Mouse (Mus musculus) kidney, embryonic 14.5 days (tissue): ENCODE data around the gene Bcl10. TPM values are rescaled to one million over a fixed set of nuclear protein-coding genes. Genes with fewer than 3 reads are reported as not detected.
"Not testable (repeated sequence)": the region's sequence is repeated elsewhere in the genome, so short reads cannot be mapped to it uniquely, and the experiment has no call there.

Source experiments
- ATAC-seq: fragments of 200-750 bp; cut with Nextera tagmentation; 2 replicates; pipeline ENCODE4 v1.8.0; 2017; ENCODE audit warnings: moderate number of reproducible peaks, mild to moderate bottlenecking, moderate TSS enrichment, moderate library complexity; ENCODE audit not compliant: low FRiP score, low TSS enrichment
- H3K27ac ChIP-seq: fragments of 300-500 bp; sonication (generic); 2 replicates; pipeline ENCODE4 v1.5.1; 2014; ENCODE audit warnings: low read depth, mild to moderate bottlenecking, low read length, moderate library complexity, mixed read lengths
- H3K27me3 ChIP-seq: fragments of 300-500 bp; sonication (generic); 2 replicates; pipeline ENCODE4 v1.6.1; 2014; ENCODE audit warnings: mild to moderate bottlenecking, low read length; ENCODE audit not compliant: control insufficient read depth, insufficient read depth
- H3K36me3 ChIP-seq: fragments of 300-500 bp; sonication (generic); 2 replicates; pipeline ENCODE4 v1.6.1; 2014; ENCODE audit warnings: low read length, mixed read lengths; ENCODE audit not compliant: control insufficient read depth, insufficient read depth
- H3K4me1 ChIP-seq: fragments of 300-500 bp; sonication (generic); 2 replicates; pipeline ENCODE4 v1.6.1; 2014; ENCODE audit warnings: low read length, mixed read lengths; ENCODE audit not compliant: control insufficient read depth, insufficient read depth
- H3K4me2 ChIP-seq: fragments of 300-500 bp; sonication (generic); replicated peaks from 2 replicates; pipeline ENCODE4 v1.6.1; 2014; ENCODE audit warnings: low read depth, mild to moderate bottlenecking, low read length
- H3K4me3 ChIP-seq: fragments of 300-500 bp; sonication (generic); 2 replicates; pipeline ENCODE4 v1.5.1; 2014; ENCODE audit warnings: mild to moderate bottlenecking, low read length
- H3K9ac ChIP-seq: fragments of 300-500 bp; sonication (generic); 2 replicates; pipeline ENCODE4 v1.6.1; 2014; ENCODE audit warnings: low read depth, mild to moderate bottlenecking, low read length, moderate library complexity
- H3K9me3 ChIP-seq: fragments of 300-500 bp; sonication (generic); 2 replicates; pipeline ENCODE4 v1.6.1; 2016; ENCODE audit warnings: low read length; ENCODE audit not compliant: control insufficient read depth
- WGBS: fragments of 180-500 bp; shearing (Covaris S2); extraction: QIAGEN DNeasy Blood & Tissue Kit; methylation state at CpG from one replicate; pipeline ENCODE4 v1.1.7; 2014; 5-methylcytosine and 5-hydroxymethylcytosine counted together
- polyA plus RNA-seq: library from polyadenylated mRNA; unstranded; fragments of >200 nt; fragmentation: Nextera tagmentation; extraction: Ambion mirVana; gene quantifications from 2 replicates; pipeline ENCODE4 v1.2.1, GENCODE M21; 2014

Gene Bcl10
- polyA plus RNA-seq, 1 experiment from 2014 or later: 54.5 TPM

DNA sequence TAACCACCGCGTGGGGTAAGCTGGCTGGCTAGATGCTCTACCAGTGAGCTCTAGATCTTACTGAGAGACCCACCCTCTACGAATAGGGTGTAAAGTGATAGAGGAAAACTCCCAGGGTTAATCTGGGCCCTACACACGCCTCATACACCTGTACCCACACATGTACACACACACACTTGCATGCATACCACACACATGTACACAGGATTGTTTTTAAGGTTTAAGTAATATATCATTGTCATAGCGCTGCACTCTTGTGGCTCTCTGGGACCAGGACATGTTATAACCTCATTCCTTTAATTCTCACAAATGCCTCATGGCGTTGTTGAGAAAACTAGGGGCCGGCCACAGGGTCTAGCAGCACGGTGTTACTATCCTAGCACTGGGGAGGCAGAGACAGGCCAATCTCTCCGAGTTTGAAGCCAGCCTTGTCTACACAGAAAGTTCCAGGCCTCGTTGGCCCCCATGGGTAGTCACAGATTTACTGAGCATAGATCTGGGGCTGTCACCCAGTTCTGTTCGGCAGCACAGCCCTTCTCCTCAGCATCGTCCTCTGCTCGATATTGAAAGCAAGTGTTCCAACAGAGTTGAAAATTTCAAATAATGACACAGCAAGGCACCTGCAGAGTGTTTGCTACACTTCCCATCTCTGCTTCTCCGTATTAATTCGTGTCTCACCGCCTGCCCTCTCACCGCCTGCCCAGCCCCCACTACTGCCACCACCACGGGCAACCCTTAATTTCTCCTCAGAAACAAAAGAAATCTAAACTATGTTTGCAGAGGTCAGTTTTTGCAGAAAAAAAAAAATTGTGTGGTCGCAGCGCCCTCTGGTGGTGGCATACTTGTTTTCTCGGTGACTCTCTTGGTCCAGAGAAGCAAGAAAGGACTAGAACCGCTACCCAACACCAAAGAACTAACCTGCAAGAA is 17.5 kb upstream of the Bcl10 start:
- WGBS: 56% methylated on average over 22 of the region's 22 CpGs
- H3K4me2 ChIP-seq: no peak overlapping the region
- H3K9ac ChIP-seq: no peak overlapping the region
- peak; percentile 64 for ATAC-seq
- H3K9me3 ChIP-seq: no peaks in the 10 kb centered on the region
- H3K4me1 ChIP-seq: 0 out of 2 replicates have a peak, but pooled peaks cover 2% of the 10 kb centered on the region
- H3K4me3 ChIP-seq: no peak overlapping the region
- H3K36me3 ChIP-seq: no peaks in the 10 kb centered on the region
- H3K27ac ChIP-seq: no peak overlapping the region
- no peaks in the 10 kb centered on the region for H3K27me3 ChIP-seq

DNA sequence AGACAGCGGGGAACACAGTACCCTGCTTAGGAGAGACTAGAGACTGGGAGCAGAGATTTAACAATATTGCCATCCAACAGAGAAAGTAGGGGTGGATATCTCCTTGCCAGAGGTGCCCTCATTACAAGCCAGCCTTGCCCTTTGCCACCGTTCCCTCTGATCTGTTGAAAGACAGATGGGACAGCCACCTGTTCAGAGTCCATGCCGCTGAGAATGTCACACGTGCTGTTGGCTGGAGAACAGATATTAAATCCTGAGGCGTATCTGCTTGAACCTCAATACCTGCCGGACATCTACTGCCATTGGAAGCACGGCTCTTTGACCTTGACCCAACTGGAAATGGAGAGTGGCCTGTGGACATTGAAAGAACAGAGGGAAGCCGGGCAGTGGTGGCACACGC is 16.0 kb upstream of the Bcl10 start:
- Histone ChIP-seq H3K27me3 (no peaks in the 10 kb centered on the region), H3K4me3 (no peak overlapping the region), H3K9ac (no peak overlapping the region), H3K9me3 (no peaks in the 10 kb centered on the region), H3K36me3 (no peaks in the 10 kb centered on the region), H3K4me1 (0 out of 2 replicates have a peak, but pooled peaks cover 2% of the 10 kb centered on the region), H3K27ac (no peak overlapping the region), H3K4me2 (no peak overlapping the region)
- WGBS: 87% methylated on average over 9 of the region's 9 CpGs
- no peak for ATAC-seq

DNA sequence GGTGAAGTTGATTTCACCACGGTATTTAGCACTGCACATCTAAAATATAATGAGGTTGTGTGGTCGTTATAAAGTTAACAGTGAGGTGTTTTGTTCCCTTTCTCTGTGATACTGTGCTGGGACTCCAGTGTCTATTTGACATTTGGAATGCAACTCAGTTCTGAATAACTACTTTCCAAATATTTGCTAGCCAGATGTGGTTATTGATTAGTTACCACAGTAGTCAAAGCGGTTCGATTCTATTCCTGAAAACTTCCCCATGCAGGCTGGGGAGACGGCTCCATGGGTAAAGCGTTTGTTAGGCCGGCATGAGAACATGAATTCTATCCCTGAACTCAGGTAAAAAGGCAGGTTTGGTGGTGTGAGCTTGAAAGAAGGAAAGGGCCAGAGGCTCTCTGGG is 10.1 kb upstream of the Bcl10 start:
- Histone ChIP-seq H3K4me1 (0 out of 2 replicates have a peak, but pooled peaks cover 2% of the 10 kb centered on the region), H3K4me3 (no peak overlapping the region), H3K36me3 (no peaks in the 10 kb centered on the region), H3K9ac (no peak overlapping the region), H3K27ac (no peak overlapping the region), H3K4me2 (no peak overlapping the region), H3K27me3 (no peaks in the 10 kb centered on the region), H3K9me3 (no peaks in the 10 kb centered on the region)
- no peak for ATAC-seq
- WGBS: 91% methylated on average over 7 of the region's 7 CpGs

DNA sequence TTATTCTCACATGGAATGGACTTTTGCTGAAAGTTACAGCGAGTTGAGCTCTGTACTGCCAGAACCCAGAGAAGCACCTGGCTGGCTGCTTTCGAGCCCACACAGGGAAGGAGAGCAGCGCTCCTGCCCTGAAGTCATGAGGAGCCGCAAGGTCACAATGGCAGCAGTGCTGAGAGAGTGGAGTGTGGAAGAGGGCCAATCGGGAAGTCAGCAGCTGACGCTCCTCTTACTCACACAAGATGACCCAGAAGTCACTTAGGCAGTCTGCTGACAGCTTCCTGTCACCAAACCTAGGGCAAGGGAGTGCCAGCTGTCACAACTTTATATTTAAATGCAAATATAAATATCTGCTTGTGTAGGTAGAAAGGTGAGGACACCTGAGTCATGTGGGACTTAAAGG is 9.3 kb upstream of the Bcl10 start:
- no peak overlapping the region for H3K27ac ChIP-seq
- H3K9me3 ChIP-seq: no peaks in the 10 kb centered on the region
- H3K36me3 ChIP-seq: no peaks in the 10 kb centered on the region
- no peak for ATAC-seq
- no peak overlapping the region for H3K9ac ChIP-seq
- WGBS: 79% methylated on average over 6 of the region's 6 CpGs
- no peaks in the 10 kb centered on the region for H3K4me1 ChIP-seq
- H3K4me3 ChIP-seq: no peak overlapping the region
- no peaks in the 10 kb centered on the region for H3K27me3 ChIP-seq
- no peak overlapping the region for H3K4me2 ChIP-seq

DNA sequence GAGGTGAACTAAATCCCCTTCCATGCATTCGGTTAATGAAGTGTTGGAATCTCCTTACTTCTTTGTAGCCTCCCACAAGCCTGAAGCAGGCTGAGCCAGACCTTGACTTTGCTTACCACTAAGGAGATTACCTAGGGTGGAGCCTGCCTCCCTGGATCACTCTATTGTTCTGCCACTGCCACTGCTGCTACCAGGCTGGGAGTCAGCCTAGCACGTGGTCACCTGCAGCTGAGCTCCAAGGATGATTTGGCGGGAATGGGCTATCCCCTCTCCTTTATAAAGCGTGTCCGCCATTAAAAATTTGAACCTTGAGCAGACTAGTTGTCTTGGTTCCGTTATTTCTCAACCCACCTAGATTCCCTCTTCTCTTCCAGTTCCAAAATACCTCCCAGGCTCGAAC is 8.7 kb upstream of the Bcl10 start:
- not testable (repeated sequence) for H3K9ac ChIP-seq, H3K9me3 ChIP-seq, H3K4me2 ChIP-seq, H3K27ac ChIP-seq, H3K27me3 ChIP-seq, H3K4me1 ChIP-seq, H3K36me3 ChIP-seq, ATAC-seq, H3K4me3 ChIP-seq
- 83% methylated on average over 7 of the region's 7 CpGs for WGBS

DNA sequence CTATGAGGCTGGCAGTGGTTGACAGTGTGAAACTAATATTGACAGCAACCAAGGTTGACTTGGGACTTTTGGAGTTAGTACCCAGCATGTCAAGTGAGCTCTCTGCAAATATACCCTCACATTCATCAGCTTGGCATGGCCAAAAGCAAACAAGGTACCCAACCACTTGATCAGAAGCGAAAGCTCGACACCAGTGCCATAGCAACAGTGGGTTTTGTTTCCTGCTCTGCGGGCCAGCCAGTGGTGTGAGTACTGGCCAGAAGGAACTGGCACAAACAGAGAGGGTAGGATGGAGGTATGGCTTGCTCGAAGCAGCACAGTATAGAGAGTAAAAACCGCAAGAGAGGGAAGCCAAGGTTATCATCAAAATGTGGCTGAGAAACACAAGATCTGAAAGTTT is 6.2 kb upstream of the Bcl10 start:
- Histone ChIP-seq H3K4me2 (no peak overlapping the region), H3K27ac (no peak overlapping the region), H3K27me3 (no peaks in the 10 kb centered on the region), H3K9me3 (no peaks in the 10 kb centered on the region), H3K4me1 (no peaks in the 10 kb centered on the region), H3K9ac (no peak overlapping the region), H3K36me3 (no peaks in the 10 kb centered on the region), H3K4me3 (no peak overlapping the region)
- 88% methylated on average over 5 of the region's 5 CpGs for WGBS
- no peak for ATAC-seq

DNA sequence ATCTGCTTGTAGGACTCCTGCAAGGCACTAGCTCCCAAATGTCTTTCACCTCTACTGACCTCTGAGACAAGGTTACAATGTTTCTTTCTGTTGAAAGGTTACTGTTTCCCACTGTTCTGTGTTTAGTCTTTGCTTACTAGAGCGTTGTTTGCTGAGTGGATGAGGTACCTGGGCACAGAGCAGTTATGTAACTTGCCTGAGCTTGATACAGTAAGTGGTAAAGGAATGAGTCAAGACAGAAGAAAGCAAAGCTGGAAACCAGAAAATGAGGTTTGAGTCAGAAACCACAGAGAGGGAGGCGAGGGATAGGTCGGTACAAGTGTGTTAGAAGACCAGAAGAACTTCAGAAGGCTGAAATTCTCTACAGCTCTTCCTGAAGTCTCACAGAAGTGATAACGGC is 5.8 kb upstream of the Bcl10 start:
- no peak for ATAC-seq
- H3K27me3 ChIP-seq: no peaks in the 10 kb centered on the region
- WGBS: 90% methylated on average over 4 of the region's 4 CpGs

DNA sequence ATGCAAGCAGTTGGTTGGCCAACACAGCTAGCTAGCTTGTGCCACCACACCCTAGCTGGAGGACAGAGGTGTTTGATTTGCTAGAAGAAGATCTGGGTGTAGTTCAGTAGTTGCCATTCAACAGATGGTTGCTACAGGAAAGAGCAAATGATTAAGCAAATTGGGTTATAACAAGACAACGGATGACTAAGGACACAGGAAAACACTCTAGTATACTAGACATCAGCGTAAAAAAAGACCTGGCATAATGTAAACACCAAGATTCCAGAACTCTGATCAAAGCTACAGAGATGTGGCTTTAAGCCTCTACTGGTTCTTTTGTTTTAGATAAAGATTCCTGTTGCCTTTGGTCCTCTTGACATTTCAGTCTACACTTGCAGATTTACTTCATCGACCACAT is 367 bp downstream of the Bcl10 start:
- Histone ChIP-seq H3K9me3 (no peaks in the 10 kb centered on the region), H3K4me1 (peaks cover 7% of the 10 kb centered on the region), H3K4me2 (no peak overlapping the region), H3K4me3 (no peak overlapping the region), H3K36me3 (peaks cover 3% of the 10 kb centered on the region; the same call in 1 of the 2 replicates), H3K9ac (no peak overlapping the region), H3K27ac (no peak overlapping the region), H3K27me3 (no peaks in the 10 kb centered on the region)
- WGBS: 66% methylated on average over 3 of the region's 3 CpGs
- no peak for ATAC-seq

More for the DNA sequence above, 5.8 kb upstream of the Bcl10 start:
- H3K4me1 ChIP-seq: no peaks in the 10 kb centered on the region
- no peak overlapping the region for H3K27ac ChIP-seq
- H3K9me3 ChIP-seq: no peaks in the 10 kb centered on the region
- H3K4me3 ChIP-seq: no peak overlapping the region
- no peaks in the 10 kb centered on the region for H3K36me3 ChIP-seq
- H3K9ac ChIP-seq: no peak overlapping the region
- no peak overlapping the region for H3K4me2 ChIP-seq

DNA sequence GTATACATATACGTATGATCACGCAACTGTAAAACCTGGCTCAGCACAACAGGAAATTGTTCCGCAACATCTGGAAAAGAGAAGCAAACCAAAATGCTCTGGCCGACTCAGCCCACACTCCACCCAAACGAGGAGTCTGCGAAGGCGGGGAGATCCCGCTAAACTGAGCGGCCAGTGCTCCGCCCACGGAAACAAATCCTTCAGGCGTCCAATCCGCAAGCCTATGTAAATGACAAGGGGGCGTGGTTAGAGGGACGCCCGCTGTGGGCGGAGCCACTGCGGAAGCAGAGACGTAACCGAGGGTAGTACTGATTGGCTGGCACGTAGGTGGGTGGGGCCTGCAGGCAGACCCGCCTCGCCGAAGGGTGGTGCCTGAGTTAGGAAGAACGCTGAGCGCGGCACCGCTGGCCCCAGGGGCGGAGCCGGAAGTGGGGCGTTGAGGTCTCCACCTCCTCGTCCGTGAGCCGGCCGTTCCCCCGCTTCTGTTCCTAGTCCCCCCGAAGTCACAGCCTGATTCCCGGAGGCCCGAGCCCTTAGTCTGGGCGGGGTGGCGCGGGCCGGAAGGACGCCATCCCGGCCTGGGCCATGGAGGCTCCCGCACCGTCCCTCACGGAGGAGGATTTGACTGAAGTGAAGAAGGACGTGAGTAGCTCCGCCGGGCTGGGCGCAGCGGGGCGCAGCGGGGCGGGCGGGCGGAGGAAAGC is 1.4 kb downstream of the Bcl10 start:
- peak overlapping the region; percentile 57 for H3K4me2 ChIP-seq
- peak overlapping the region; percentile 91 for H3K4me3 ChIP-seq
- ATAC-seq: peak; percentile 100
- H3K9ac ChIP-seq: peak overlapping the region; percentile 90
- H3K4me1 ChIP-seq: peaks cover 7% of the 10 kb centered on the region
- H3K9me3 ChIP-seq: no peaks in the 10 kb centered on the region
- WGBS: under 1% methylated on average over 54 of the region's 58 CpGs
- peak overlapping the region; percentile 87 for H3K27ac ChIP-seq
- H3K36me3 ChIP-seq: peaks cover 5% of the 10 kb centered on the region; the same call in 1 of the 2 replicates
- no peaks in the 10 kb centered on the region for H3K27me3 ChIP-seq
